Mouse (Mus musculus): ENCODE results near the gene Slc25a10. TPM values are rescaled to one million over a fixed set of nuclear protein-coding genes. Genes with fewer than 3 reads are reported as not detected.

The Slc25a10 gene
- polyA plus RNA-seq, 1 experiment from 2014 or later: 32.8 TPM

DNA sequence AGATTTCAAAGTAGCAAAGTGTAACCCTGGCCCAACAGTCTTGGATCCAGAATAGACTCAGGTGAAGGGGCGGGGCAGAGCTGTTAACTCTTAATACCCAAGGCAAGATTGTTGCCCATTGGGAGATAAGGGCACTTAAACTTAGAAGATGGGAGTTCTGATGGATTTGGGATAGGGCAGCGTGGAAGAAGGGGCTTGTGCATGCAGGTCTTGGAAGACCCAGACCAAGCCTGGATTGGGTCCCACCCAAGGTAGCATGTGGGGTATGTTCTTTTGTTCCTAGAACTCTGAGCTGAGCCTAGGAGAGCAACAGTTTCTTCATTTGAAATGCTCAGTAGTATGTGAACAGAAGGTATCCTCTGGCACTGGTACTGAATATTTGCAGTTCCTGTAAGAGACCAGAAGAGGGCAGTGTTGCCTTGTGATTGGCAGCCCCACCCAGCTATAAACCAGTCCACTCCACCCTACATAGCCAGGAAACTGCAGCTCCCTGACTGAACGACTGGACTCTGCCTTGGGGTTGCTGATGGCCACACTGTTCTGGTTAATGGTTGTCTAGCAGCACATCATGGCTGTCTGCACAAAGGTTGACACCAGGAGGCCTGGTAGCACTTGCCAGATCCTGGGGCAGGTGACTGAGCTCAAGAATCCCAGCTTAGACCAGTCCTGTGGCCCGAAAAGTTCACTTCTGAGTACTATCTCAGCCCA lies 2.4 kb upstream of the Slc25a10 start:
- Histone ChIP-seq H3K36me3 (peaks cover 38% of the 10 kb centered on the region), H3K9me3 (no peaks in the 10 kb centered on the region), H3K4me1 (replicated peaks) (peaks cover 58% of the 10 kb centered on the region), H3K9ac (no peak overlapping the region), H3K27ac (peak overlapping the region; percentile 20; the same call in 1 of the 2 replicates), H3K4me3 (no peak overlapping the region; the same call in 1 of the 2 replicates), H3K27me3 (no peaks in the 10 kb centered on the region), H3K4me2 (no peak overlapping the region)
- WGBS: 61% methylated on average over 4 of the region's 4 CpGs
- ATAC-seq (ENCODE audit: low FRiP score): peak; percentile 6; the same call in 1 of the 2 replicates

DNA sequence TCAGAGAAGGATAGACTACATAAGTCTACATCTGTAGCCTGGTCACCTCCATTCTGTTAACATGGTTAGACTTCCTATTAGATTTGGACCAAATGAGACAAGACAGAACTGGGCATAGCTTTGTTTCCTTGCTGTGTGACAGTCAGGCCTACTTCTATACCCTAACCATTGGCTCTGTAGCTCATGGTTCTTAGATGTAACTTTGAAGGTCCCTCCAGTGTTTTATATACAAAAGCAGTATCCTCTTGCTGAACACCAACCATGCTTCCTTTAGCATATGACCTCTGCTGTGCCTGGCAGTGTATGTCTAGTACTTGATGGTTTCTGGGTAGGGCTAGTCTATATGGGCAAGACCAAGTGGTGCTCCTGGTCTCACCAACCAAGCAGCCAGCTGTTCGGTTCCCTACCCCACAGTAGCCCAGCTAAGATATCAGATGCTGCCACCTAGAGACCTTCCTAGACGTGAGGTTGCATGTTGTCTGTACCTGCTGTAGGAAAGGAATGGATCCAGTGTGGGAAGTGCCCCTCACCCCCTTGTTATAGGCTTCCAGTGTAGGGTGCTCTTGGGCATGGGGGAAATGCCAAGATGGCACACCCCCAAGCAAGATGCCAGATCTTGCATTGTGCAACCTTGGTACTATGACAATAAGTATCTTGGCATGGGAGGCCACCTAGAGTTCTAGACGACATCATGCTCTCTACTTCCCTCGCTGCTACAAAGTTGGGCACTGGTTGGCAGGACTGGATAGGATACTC lies 1.2 kb upstream of the Slc25a10 start:
- ATAC-seq (ENCODE audit: low FRiP score): no peak
- no peak overlapping the region; the same call in 1 of the 2 replicates for H3K9ac ChIP-seq
- peak overlapping the region; percentile 97 for H3K4me2 ChIP-seq
- no peaks in the 10 kb centered on the region for H3K9me3 ChIP-seq
- H3K4me1 ChIP-seq (replicated peaks): peaks cover 52% of the 10 kb centered on the region
- H3K27ac ChIP-seq: peak overlapping the region; percentile 89
- 29% methylated on average over 4 of the region's 4 CpGs for WGBS
- no peak overlapping the region for H3K4me3 ChIP-seq
- H3K36me3 ChIP-seq: peaks cover 51% of the 10 kb centered on the region
- no peaks in the 10 kb centered on the region for H3K27me3 ChIP-seq

DNA sequence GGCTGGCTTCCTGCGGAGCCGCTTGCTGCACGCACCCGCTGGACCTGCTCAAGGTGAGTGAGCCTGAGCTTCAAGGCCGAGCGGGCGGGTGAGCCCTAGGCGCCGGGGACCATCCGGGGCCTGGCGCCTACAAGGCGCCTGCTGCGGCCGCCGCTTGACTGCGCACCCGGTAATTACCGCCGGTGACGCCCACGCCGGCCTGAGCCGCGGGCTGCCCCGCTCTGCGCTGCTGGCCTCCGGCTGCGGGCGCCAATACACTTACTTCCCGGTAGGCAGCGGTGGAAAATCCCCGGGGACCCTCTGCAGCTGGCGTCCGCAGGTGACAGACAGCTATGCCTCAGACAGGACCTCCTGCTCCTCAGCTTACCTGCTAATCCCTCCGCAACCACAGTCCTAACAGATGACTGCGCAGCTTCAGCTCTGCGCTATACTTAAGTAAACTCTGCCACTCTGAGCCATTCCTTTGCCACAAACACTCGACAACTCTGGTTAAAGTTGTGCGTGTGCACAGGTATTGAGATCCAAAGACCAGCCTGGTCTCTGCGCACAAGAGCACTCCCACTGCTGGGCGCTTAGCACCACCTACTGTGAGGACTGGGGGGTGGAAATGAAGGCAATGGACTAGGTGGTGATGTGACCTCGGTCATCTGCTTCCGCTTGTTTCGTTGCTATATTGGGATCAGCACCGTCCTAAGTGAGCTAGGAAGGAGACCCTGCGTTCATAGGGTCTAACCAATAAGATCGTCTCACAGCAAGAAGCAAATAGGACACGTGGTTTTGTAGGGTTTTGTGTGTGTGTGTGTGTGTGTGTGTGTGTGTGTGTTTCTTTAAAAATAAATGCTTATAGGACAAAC lies 611 bp downstream of the Slc25a10 start:
- Histone ChIP-seq H3K4me1 (replicated peaks) (peaks cover 43% of the 10 kb centered on the region), H3K4me3 (peak overlapping the region; percentile 93), H3K9me3 (no peaks in the 10 kb centered on the region), H3K9ac (peak overlapping the region; percentile 94), H3K36me3 (peaks cover 55% of the 10 kb centered on the region), H3K27me3 (no peaks in the 10 kb centered on the region), H3K27ac (peak overlapping the region; percentile 89), H3K4me2 (peak overlapping the region; percentile 97)
- peak; percentile 57 for ATAC-seq (ENCODE audit: low FRiP score)
- WGBS: under 1% methylated on average over 47 of the region's 48 CpGs

DNA sequence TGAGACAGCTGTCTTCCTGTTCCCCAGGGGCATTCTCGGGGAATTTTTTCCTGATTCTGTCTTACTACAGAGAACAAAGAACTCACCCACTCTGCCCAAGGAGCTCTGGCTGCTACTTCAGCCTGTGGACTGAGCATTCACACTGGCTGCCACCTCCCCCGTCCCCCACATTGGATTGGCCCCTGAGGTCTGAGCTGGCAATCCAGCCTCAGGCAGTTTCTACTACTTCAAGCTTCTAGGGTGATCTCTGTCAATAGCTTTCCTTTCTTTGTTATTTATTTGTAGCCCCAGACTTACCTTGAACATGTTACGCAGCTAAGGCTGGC lies 1.2 kb downstream of the Slc25a10 start:
- H3K4me3 ChIP-seq: peak overlapping the region; percentile 93
- H3K4me2 ChIP-seq: peak overlapping the region; percentile 97
- peak overlapping the region; percentile 94 for H3K9ac ChIP-seq
- H3K36me3 ChIP-seq: peaks cover 55% of the 10 kb centered on the region
- H3K27me3 ChIP-seq: no peaks in the 10 kb centered on the region
- 26% methylated on average over 3 of the region's 3 CpGs for WGBS
- H3K27ac ChIP-seq: peak overlapping the region; percentile 89
- peaks cover 43% of the 10 kb centered on the region for H3K4me1 ChIP-seq (replicated peaks)
- no peaks in the 10 kb centered on the region for H3K9me3 ChIP-seq
- no peak for ATAC-seq (ENCODE audit: low FRiP score)

DNA sequence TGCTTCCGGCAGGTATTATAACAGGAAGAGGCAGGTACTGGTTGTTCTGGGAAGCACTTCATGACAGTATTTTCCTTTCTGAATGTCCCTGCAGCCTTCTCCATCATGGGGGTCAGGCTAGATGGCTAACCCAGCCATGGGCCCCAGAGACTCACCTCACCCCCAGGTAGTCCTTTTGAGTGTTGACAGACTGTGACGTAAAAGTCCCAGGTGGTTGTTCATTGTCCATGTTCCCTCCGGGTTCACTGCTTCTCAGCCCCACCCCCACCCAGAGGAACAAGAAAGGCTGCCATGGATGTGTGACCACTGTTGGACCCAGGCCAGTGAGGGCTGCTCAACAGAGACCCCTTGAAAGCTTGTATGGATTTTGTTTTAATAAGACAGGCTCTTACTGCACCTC lies 1.7 kb downstream of the Slc25a10 start:
- Histone ChIP-seq H3K4me3 (peak overlapping the region; percentile 93), H3K36me3 (peaks cover 55% of the 10 kb centered on the region), H3K4me1 (replicated peaks) (peaks cover 43% of the 10 kb centered on the region), H3K9me3 (no peaks in the 10 kb centered on the region), H3K27ac (peak overlapping the region; percentile 89), H3K27me3 (no peaks in the 10 kb centered on the region), H3K4me2 (peak overlapping the region; percentile 97), H3K9ac (peak overlapping the region; percentile 94)
- WGBS: 56% methylated on average over 3 of the region's 3 CpGs
- no peak for ATAC-seq (ENCODE audit: low FRiP score)

DNA sequence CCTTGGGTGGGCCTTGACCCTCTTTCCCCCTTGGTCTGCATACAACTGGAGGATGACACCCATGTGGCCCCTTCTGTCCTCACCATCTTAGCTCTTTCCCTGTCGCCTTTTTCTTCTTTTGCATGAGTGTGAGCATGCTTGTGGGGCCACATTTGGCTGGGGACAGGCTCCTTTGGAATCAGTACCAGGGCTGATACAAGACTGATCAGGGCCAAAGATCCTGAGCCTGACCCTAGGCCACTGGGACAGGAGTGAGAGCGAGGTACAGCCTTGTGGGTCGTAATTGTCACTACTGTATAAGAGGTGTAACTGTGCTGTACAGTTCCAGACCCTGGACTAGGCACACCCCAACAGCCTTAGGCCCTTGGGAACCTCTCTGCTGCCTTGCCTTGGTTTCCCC lies 2.3 kb downstream of the Slc25a10 start:
- Histone ChIP-seq H3K27ac (no peak overlapping the region), H3K9ac (peak overlapping the region; percentile 94), H3K4me1 (replicated peaks) (peaks cover 43% of the 10 kb centered on the region), H3K4me2 (peak overlapping the region; percentile 97), H3K4me3 (peak overlapping the region; percentile 93; the same call in 1 of the 2 replicates), H3K27me3 (no peaks in the 10 kb centered on the region), H3K36me3 (peaks cover 55% of the 10 kb centered on the region), H3K9me3 (no peaks in the 10 kb centered on the region)
- no peak for ATAC-seq (ENCODE audit: low FRiP score)
- 90% methylated on average over 3 of the region's 3 CpGs for WGBS

DNA sequence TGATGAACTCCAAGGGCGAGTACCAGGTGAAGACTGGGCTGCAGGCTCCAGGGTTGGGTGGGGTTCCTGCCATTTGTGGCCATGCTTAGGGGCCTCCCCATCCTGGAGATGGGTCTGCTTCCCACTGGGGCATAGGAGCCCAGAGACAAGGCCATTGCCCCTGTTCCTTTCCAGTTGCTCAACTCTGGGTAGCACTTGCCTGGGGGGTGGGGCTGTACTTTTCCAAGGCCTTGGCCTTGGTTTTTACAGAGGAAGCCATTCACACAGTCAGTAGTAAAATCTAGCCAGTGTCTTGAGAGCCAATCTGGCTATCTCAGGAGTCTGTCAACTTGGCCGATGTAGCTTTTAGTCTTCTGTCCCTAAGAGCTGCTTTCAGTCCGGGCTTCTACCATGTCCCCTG lies 5.8 kb downstream of the Slc25a10 start:
- H3K9me3 ChIP-seq: no peaks in the 10 kb centered on the region
- no peaks in the 10 kb centered on the region for H3K27me3 ChIP-seq
- H3K27ac ChIP-seq: no peak overlapping the region
- H3K36me3 ChIP-seq: peaks cover 56% of the 10 kb centered on the region
- 97% methylated on average over 3 of the region's 3 CpGs for WGBS
- H3K4me3 ChIP-seq: no peak overlapping the region
- peaks cover 19% of the 10 kb centered on the region for H3K4me1 ChIP-seq (replicated peaks)
- no peak overlapping the region for H3K4me2 ChIP-seq
- H3K9ac ChIP-seq: no peak overlapping the region
- ATAC-seq (ENCODE audit: low FRiP score): no peak

DNA sequence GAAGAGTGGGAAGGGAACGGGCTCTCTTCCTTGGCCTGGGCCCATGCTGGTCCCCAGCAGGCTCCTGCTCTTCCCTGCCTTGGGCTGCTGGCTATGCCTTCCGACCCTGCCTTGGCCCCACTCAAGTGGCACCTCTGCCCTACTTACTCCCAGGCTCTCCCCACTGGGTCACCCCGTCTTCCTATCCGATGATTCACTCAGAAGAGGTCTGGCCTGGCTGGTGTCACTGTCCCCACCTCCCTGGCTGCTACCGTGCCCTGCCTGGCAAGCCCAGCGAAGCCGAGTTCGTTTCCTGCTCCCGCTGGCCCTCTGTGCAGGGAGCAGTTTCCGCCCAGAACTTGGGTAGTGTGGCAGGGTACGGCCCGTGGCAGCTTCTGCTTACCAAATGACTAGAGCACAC lies 6.6 kb downstream of the Slc25a10 start:
- Histone ChIP-seq H3K4me1 (replicated peaks) (peaks cover 11% of the 10 kb centered on the region), H3K4me2 (no peak overlapping the region), H3K27ac (no peak overlapping the region), H3K27me3 (no peaks in the 10 kb centered on the region), H3K9me3 (no peaks in the 10 kb centered on the region), H3K9ac (0 out of 2 replicates have a peak overlapping the region, but pooled peaks have one; percentile 13), H3K36me3 (peaks cover 56% of the 10 kb centered on the region), H3K4me3 (no peak overlapping the region)
- WGBS: 97% methylated on average over 12 of the region's 12 CpGs
- no peak for ATAC-seq (ENCODE audit: low FRiP score)

DNA sequence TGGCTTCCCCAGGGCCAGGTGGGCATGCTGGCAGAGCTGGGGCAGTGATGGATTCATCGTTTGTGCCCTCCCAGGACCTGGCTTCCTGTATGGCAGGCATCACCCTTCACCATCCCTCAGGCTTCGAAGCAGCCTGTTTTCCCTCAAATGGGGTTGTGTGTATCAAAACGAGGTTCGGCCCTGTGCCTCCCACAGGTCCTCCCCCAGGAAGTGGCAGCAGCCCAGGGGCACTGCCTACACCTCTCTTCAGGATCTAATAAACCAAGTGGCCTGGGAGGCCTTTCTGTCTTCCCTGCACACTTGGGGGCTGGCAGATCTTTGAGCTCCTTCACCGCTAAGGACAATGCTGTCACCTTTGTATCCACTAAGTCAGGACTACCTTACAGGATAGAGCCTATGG lies 7.3 kb downstream of the Slc25a10 start:
- H3K9me3 ChIP-seq: no peaks in the 10 kb centered on the region
- no peaks in the 10 kb centered on the region for H3K27me3 ChIP-seq
- H3K4me1 ChIP-seq (replicated peaks): peaks cover 4% of the 10 kb centered on the region
- ATAC-seq (ENCODE audit: low FRiP score): no peak
- H3K4me3 ChIP-seq: no peak overlapping the region
- H3K9ac ChIP-seq: no peak overlapping the region
- H3K36me3 ChIP-seq: peaks cover 56% of the 10 kb centered on the region
- WGBS: 84% methylated on average over 5 of the region's 5 CpGs
- no peak overlapping the region for H3K27ac ChIP-seq
- no peak overlapping the region for H3K4me2 ChIP-seq

DNA sequence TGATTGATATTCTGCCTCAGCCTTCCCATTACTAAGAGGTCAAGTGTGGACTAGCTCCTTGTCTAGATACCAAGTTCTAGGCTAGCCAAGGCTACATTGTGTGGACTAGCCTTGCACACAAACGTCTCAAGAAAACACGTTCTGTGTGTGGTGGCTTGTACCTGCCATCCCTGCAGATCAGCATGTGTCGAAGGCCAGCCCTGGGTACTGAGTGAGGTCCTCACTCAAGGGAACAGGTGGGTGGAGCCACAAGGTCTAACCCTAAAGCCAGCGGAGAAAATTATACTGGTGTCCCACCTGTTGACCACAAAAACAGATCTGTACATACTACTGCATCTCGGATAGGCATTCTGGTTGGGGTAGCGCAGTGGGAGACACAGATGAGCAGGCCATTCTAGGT lies 8.3 kb downstream of the Slc25a10 start:
- Histone ChIP-seq H3K9ac (no peak overlapping the region), H3K4me3 (no peak overlapping the region), H3K4me2 (no peak overlapping the region), H3K4me1 (replicated peaks) (no peaks in the 10 kb centered on the region), H3K9me3 (no peaks in the 10 kb centered on the region), H3K36me3 (peaks cover 46% of the 10 kb centered on the region), H3K27ac (no peak overlapping the region), H3K27me3 (no peaks in the 10 kb centered on the region)
- 81% methylated on average over 6 of the region's 6 CpGs for WGBS
- ATAC-seq (ENCODE audit: low FRiP score): no peak

DNA sequence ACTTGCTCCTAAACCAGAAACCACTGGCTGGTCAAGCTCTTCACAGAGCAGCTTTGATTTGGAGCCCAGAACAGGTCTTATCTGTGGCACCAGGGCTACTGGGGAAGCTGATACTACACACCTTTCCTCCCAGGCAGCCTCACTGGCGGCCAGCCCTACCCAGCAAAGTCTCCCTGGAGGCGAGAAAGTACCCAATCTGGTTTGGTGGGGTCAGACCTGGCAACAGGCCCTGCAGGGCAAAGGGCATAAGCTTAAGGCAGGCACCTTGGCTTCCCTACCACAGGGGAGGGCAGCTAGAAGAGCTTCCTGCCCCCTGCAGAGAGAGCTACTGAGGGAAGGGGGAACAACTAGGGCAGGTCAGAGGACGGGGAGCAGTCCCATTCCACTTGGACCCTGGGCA lies 8.7 kb downstream of the Slc25a10 start:
- H3K27me3 ChIP-seq: no peaks in the 10 kb centered on the region
- 31% methylated on average over 3 of the region's 3 CpGs for WGBS
- no peak overlapping the region for H3K9ac ChIP-seq
- H3K4me2 ChIP-seq: no peak overlapping the region
- ATAC-seq (ENCODE audit: low FRiP score): no peak
- no peak overlapping the region for H3K4me3 ChIP-seq
- no peak overlapping the region for H3K27ac ChIP-seq
- H3K36me3 ChIP-seq: peaks cover 42% of the 10 kb centered on the region
- H3K9me3 ChIP-seq: no peaks in the 10 kb centered on the region
- no peaks in the 10 kb centered on the region for H3K4me1 ChIP-seq (replicated peaks)

DNA sequence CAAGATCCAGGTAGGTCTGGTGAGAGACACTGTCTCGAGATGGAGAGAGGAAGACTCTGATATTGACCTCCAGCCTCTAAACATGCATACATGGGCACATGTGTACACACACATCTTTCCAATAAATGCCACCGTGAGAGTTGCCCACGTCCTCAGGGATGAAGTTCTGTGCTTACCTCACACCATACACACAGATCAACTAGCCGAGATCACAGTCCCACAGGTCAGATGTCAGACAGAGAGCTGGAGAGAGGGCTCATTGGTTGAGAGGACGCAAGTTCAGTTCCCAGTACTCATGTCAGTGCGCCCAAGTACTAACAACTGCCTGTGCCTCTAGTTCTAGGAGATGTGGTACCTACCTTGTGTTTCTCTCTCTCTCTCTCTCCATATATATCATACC lies 9.4 kb downstream of the Slc25a10 start:
- Histone ChIP-seq H3K27me3 (no peaks in the 10 kb centered on the region), H3K36me3 (peaks cover 35% of the 10 kb centered on the region), H3K27ac (no peak overlapping the region), H3K9me3 (no peaks in the 10 kb centered on the region), H3K4me2 (no peak overlapping the region), H3K9ac (no peak overlapping the region), H3K4me1 (replicated peaks) (no peaks in the 10 kb centered on the region), H3K4me3 (no peak overlapping the region)
- 74% methylated on average over 6 of the region's 6 CpGs for WGBS
- ATAC-seq (ENCODE audit: low FRiP score): no peak

All from hindbrain, embryonic 13.5 days (tissue).